Mouse (Mus musculus): ENCODE results near the gene Kars.

DNA sequence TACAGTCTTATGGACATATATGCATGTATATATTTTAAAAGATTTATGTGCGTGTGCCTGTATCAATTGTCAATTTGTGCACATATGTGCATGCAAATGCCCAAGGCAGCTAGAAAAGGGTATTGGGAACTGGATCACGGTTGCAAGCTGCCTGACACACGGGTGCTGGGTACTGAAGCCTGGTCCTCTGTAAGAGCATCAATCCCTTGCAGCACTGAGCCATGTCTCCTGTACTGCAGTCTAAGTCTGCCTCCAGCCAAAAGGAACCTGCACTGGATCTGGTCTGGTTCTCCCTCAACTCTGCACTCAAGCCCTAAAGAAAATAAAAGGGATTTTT, 18.5 kb downstream of the Kars start:
- no peak for TF ChIP-seq GATA1 (IDR thresholded peaks at IDR 0.05; ENCODE audit: borderline replicate concordance, low read length)
- TF ChIP-seq FLI1 (IDR thresholded peaks at IDR 0.05; ENCODE audit: low read length), result no peak
